ENCODE assay signal across 10 mouse cellular contexts in the genomic region with DNA sequence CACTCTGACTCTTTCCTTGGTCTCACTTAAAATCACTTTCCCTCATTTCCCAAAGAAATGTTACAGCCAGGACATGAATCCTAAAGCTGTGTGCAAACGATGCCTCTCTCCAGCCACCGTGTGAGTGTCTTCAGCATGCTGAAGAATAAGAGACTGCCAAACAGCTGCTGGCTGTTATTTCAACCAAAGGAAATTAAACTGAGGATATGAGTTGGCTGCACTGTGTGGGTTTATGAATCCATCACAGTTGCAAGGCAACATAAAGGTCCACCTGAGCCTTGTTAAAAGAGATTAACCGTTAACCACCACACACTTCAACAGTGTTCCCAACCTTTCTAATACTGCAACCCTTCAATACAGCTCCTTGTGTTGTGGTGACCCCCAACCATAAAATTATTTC. TPM values are rescaled to one million over a fixed set of nuclear protein-coding genes. Genes with fewer than 3 reads are reported as not detected.
A peak's percentile ranks its signal among the peaks of the same experiment; 100 is the strongest.
DNase-seq lines count a peak whose midpoint lies in the region; ATAC-seq and TF ChIP-seq lines count a peak whose summit lies in the region.
"Had no signal": no experiment of that assay in that cellular context is flagged by ENCODE, and none has a peak within 500 bp of the region (broad histone marks: within the 10 kb centered on the region; RNA-seq: fewer than 3 reads in every experiment).

No protein-coding gene starts in this region.

- intact Hi-C loops in gastrocnemius, adult 2 months (cut with DNase I): no loop called here

- peak; percentile 17 for DNase-seq in gastrocnemius, adult 2 months
- no peak for DNase-seq in gastrocnemius, postnatal 25 days
- DNase-seq in kidney, postnatal 14 days: no peak
- DNase-seq in embryonic facial prominence, embryonic 14.5 days (ENCODE audit: low spot score): no peak
- DNase-seq in thymus, adult 2 months: no peak
- DNase-seq in left cerebral cortex, adult 11 months (ENCODE audit: low spot score): no peak
- DNase-seq: cerebellum, postnatal 25 days had no signal

- H3K27me3 ChIP-seq in kidney, embryonic 15.5 days: no peaks in the 10 kb centered on the region
- no peaks in the 10 kb centered on the region for H3K27me3 ChIP-seq in embryonic facial prominence, embryonic 14.5 days (replicated peaks; ENCODE audit: control insufficient read depth, insufficient read depth, low read length)
- peaks cover 5% of the 10 kb centered on the region; the same call in 1 of the 2 replicates for H3K27me3 ChIP-seq in limb, embryonic 12.5 days
- H3K27me3 ChIP-seq in thymus, adult 2 months (ENCODE audit: control insufficient read depth, insufficient read depth, low read length): no peaks in the 10 kb centered on the region

- peaks cover 51% of the 10 kb centered on the region for H3K4me1 ChIP-seq in kidney, embryonic 15.5 days
- peaks cover 47% of the 10 kb centered on the region for H3K4me1 ChIP-seq in embryonic facial prominence, embryonic 14.5 days (ENCODE audit: control insufficient read depth, insufficient read depth, low read length)
- peaks cover 88% of the 10 kb centered on the region for H3K4me1 ChIP-seq in limb, embryonic 12.5 days (replicated peaks)
- peaks cover 60% of the 10 kb centered on the region for H3K4me1 ChIP-seq in thymus, adult 2 months (replicated peaks; ENCODE audit: control insufficient read depth, insufficient read depth, low read length)

- ATAC-seq in kidney, embryonic 15.5 days (replicated peaks; ENCODE audit: low FRiP score): no peak
- no peak for ATAC-seq in embryonic facial prominence, embryonic 14.5 days (ENCODE audit: low read depth)
- peak; percentile 30; the same call in 1 of the 2 replicates for ATAC-seq in limb, embryonic 12.5 days (ENCODE audit: insufficient number of reproducible peaks, insufficient read depth, low FRiP score, low TSS enrichment, low read depth)

- H3K27ac ChIP-seq in gastrocnemius, adult 2 months: peak overlapping the region; percentile 79
- H3K27ac ChIP-seq in kidney, embryonic 15.5 days: no peak overlapping the region
- 0 out of 2 replicates have a peak overlapping the region, but pooled peaks have one; percentile 6 for H3K27ac ChIP-seq in embryonic facial prominence, embryonic 14.5 days (replicated peaks; ENCODE audit: low read depth, low read length)
- peak overlapping the region; percentile 69; the same call in 1 of the 2 replicates for H3K27ac ChIP-seq in limb, embryonic 12.5 days
- no peak overlapping the region for H3K27ac ChIP-seq in thymus, adult 2 months (ENCODE audit: control insufficient read depth, insufficient read depth, low read length)
- H3K27ac ChIP-seq: midbrain, embryonic 10.5 days had no signal

- H3K36me3 ChIP-seq in kidney, embryonic 15.5 days: no peaks in the 10 kb centered on the region
- no peaks in the 10 kb centered on the region for H3K36me3 ChIP-seq in embryonic facial prominence, embryonic 14.5 days (ENCODE audit: control insufficient read depth, insufficient read depth, low read length)
- H3K36me3 ChIP-seq in limb, embryonic 12.5 days: no peaks in the 10 kb centered on the region
- no peaks in the 10 kb centered on the region for H3K36me3 ChIP-seq in thymus, adult 2 months (ENCODE audit: control insufficient read depth, insufficient read depth, low read length)
- H3K36me3 ChIP-seq: midbrain, embryonic 10.5 days had no signal

- 30% methylated on average over 3 of the region's 3 CpGs for WGBS in kidney, embryonic 15.5 days
- 31% methylated on average over 3 of the region's 3 CpGs for WGBS in embryonic facial prominence, embryonic 14.5 days
- 11% methylated on average over 3 of the region's 3 CpGs for WGBS in limb, embryonic 12.5 days
- WGBS in thymus, adult 2 months: 41% methylated on average over 3 of the region's 3 CpGs

- no peaks in the 10 kb centered on the region for H3K9me3 ChIP-seq in kidney, embryonic 15.5 days (replicated peaks)
- no peaks in the 10 kb centered on the region for H3K9me3 ChIP-seq in embryonic facial prominence, embryonic 14.5 days (ENCODE audit: control insufficient read depth, low read length)
- H3K9me3 ChIP-seq in limb, embryonic 12.5 days: no peaks in the 10 kb centered on the region
- H3K9me3 ChIP-seq: midbrain, embryonic 10.5 days had no signal

- peak overlapping the region; percentile 39 for H3K4me3 ChIP-seq in gastrocnemius, adult 2 months
- no peak overlapping the region for H3K4me3 ChIP-seq in kidney, embryonic 15.5 days (replicated peaks)
- H3K4me3 ChIP-seq in embryonic facial prominence, embryonic 14.5 days (ENCODE audit: low read depth, low read length): no peak overlapping the region
- no peak overlapping the region for H3K4me3 ChIP-seq in limb, embryonic 12.5 days (replicated peaks)
- no peak overlapping the region for H3K4me3 ChIP-seq in thymus, adult 2 months (ENCODE audit: control insufficient read depth, insufficient read depth, low read length)
- H3K4me3 ChIP-seq: midbrain, embryonic 10.5 days had no signal

- peak overlapping the region; percentile 33 for H3K4me2 ChIP-seq in kidney, embryonic 15.5 days
- no peak overlapping the region for H3K4me2 ChIP-seq in embryonic facial prominence, embryonic 14.5 days (ENCODE audit: low read depth, low read length)
- H3K4me2 ChIP-seq in limb, embryonic 12.5 days: peak overlapping the region; percentile 36

- H3K9ac ChIP-seq in kidney, embryonic 15.5 days: no peak overlapping the region
- no peak overlapping the region for H3K9ac ChIP-seq in embryonic facial prominence, embryonic 14.5 days (ENCODE audit: low read depth, low read length)
- no peak overlapping the region for H3K9ac ChIP-seq in limb, embryonic 12.5 days (replicated peaks)

- TF ChIP-seq CTCF in gastrocnemius, adult 2 months (IDR thresholded peaks at IDR 0.05): no peak
- TF ChIP-seq CTCF in thymus, adult 2 months (IDR thresholded peaks at IDR 0.05; ENCODE audit: borderline replicate concordance, control insufficient read depth, extremely low read depth, insufficient read depth, low read length, poor library complexity): no peak

- no peak for TF ChIP-seq POLR2A in thymus, adult 2 months (IDR thresholded peaks at IDR 0.05; ENCODE audit: control insufficient read depth, extremely low read depth, insufficient read depth, low read length, poor library complexity)

RNA-seq across cellular contexts. Expression of a gene that starts 22.5 kb away (rescaled TPM):
- 10 to 100 TPM; 38.9 to 57.9 TPM for total RNA-seq in gastrocnemius, adult 2 months (2021)
- 10 to 100 TPM; 35.9 to 38.8 TPM for total RNA-seq in gastrocnemius, postnatal 25 days (2021)
- 7.3 and 8.1 TPM in 2 replicates for polyA plus RNA-seq in kidney, embryonic 15.5 days (2015; fragmentation: Nextera tagmentation; extraction: Ambion mirVana)
- 32.6 and 38.4 TPM in 2 replicates for polyA plus RNA-seq in embryonic facial prominence, embryonic 14.5 days (2014; fragmentation: Nextera tagmentation; extraction: Ambion mirVana)
- 20.5 and 25.0 TPM in 2 replicates for polyA plus RNA-seq in limb, embryonic 12.5 days (2016; fragmentation: Nextera tagmentation; extraction: Ambion mirVana)
- polyA plus RNA-seq in thymus, adult 2 months (2012; rRNA removed): 58.7 and 62.1 TPM in 2 replicates

Comparison
In these comparisons a context has a peak if more than half of its experiments do, and no peak if none do; other contexts are left out.
1. H3K27ac ChIP-seq: peak in gastrocnemius, adult 2 months (single experiment), embryonic facial prominence, embryonic 14.5 days (single experiment) and limb, embryonic 12.5 days (single experiment); none in kidney, embryonic 15.5 days (single experiment) and thymus, adult 2 months (single experiment).